Mouse (Mus musculus): ENCODE results near the gene 4921536K21Rik. TPM values are rescaled to one million over a fixed set of nuclear protein-coding genes. Genes with fewer than 3 reads are reported as not detected.
A peak's percentile ranks its signal among the peaks of the same experiment; 100 is the strongest.

4921536K21Rik gene
- total and polyA plus RNA-seq, 2 experiments from 2014 or later = 0.12 TPM; not detected in 1

GRCm38 (mm10) chr11:3883711-3884110 is 11.2 kb downstream of the 4921536K21Rik start:
- 82% methylated on average over 3 of the region's 3 CpGs for WGBS
- no peak overlapping the region for H3K27ac ChIP-seq (ENCODE audit: low read depth)
- no peaks in the 10 kb centered on the region for H3K36me3 ChIP-seq (replicated peaks; ENCODE audit: control insufficient read depth, insufficient read depth, low read length)
- DNase-seq (ENCODE audit: low spot score) (no peak), ATAC-seq (ENCODE audit: insufficient read depth, low read depth) (no peak)
- no peak for TF ChIP-seq EP300 (IDR thresholded peaks at IDR 0.05; ENCODE audit: low read depth)
- TF ChIP-seq CTCF (IDR thresholded peaks at IDR 0.05; ENCODE audit: low read depth) = no peak
- no peaks in the 10 kb centered on the region for H3K4me1 ChIP-seq (ENCODE audit: control insufficient read depth, insufficient read depth)
- no peak overlapping the region for H3K9ac ChIP-seq (replicated peaks; ENCODE audit: low read depth, low read length)
- no peak overlapping the region for H3K4me3 ChIP-seq (ENCODE audit: low read depth, low read length)
- H3K27me3 ChIP-seq (ENCODE audit: control insufficient read depth, insufficient read depth, low read length) = 0 out of 2 replicates have a peak, but pooled peaks cover 7% of the 10 kb centered on the region
- no peaks in the 10 kb centered on the region for H3K9me3 ChIP-seq (replicated peaks; ENCODE audit: control insufficient read depth, low read length)
- H3K4me2 ChIP-seq (ENCODE audit: low read depth, low read length) = no peak overlapping the region

- H3K27ac ChIP-seq (ENCODE audit: low read depth) = no peak overlapping the region
- no peak overlapping the region for H3K4me2 ChIP-seq (ENCODE audit: low read depth, low read length)
- DNase-seq (ENCODE audit: low spot score) (peak; percentile 81), ATAC-seq (ENCODE audit: insufficient read depth, low read depth) (0 out of 2 replicates have a peak, but pooled peaks have one; percentile 62)
- H3K36me3 ChIP-seq (replicated peaks; ENCODE audit: control insufficient read depth, insufficient read depth, low read length) = no peaks in the 10 kb centered on the region
- H3K4me1 ChIP-seq (ENCODE audit: control insufficient read depth, insufficient read depth) = no peaks in the 10 kb centered on the region
- TF ChIP-seq EP300 (IDR thresholded peaks at IDR 0.05; ENCODE audit: low read depth) (no peak), CTCF (IDR thresholded peaks at IDR 0.05; ENCODE audit: low read depth) (peak; percentile 90)
- H3K27me3 ChIP-seq (ENCODE audit: control insufficient read depth, insufficient read depth, low read length) = 0 out of 2 replicates have a peak, but pooled peaks cover 2% of the 10 kb centered on the region
- H3K4me3 ChIP-seq (ENCODE audit: low read depth, low read length) = no peak overlapping the region
- WGBS = 34% methylated on average over 2 of the region's 2 CpGs
- no peaks in the 10 kb centered on the region for H3K9me3 ChIP-seq (replicated peaks; ENCODE audit: control insufficient read depth, low read length)
- H3K9ac ChIP-seq (replicated peaks; ENCODE audit: low read depth, low read length) = no peak overlapping the region
Observed at GRCm38 (mm10) chr11:3879836-3880235, 15.1 kb downstream of the 4921536K21Rik start.

GRCm38 (mm10) chr11:3878660-3879059 is 16.2 kb downstream of the 4921536K21Rik start:
- H3K4me2 ChIP-seq (ENCODE audit: low read depth, low read length) = no peak overlapping the region
- H3K27ac ChIP-seq (ENCODE audit: low read depth) = no peak overlapping the region
- TF ChIP-seq CTCF (IDR thresholded peaks at IDR 0.05; ENCODE audit: low read depth) = no peak
- no peak for TF ChIP-seq EP300 (IDR thresholded peaks at IDR 0.05; ENCODE audit: low read depth)
- H3K9ac ChIP-seq (replicated peaks; ENCODE audit: low read depth, low read length) = no peak overlapping the region
- 61% methylated on average over 7 of the region's 7 CpGs for WGBS
- 0 out of 2 replicates have a peak, but pooled peaks cover 2% of the 10 kb centered on the region for H3K27me3 ChIP-seq (ENCODE audit: control insufficient read depth, insufficient read depth, low read length)
- no peak overlapping the region for H3K4me3 ChIP-seq (ENCODE audit: low read depth, low read length)
- DNase-seq (ENCODE audit: low spot score) (no peak), ATAC-seq (ENCODE audit: insufficient read depth, low read depth) (no peak)
- no peaks in the 10 kb centered on the region for H3K36me3 ChIP-seq (replicated peaks; ENCODE audit: control insufficient read depth, insufficient read depth, low read length)
- no peaks in the 10 kb centered on the region for H3K4me1 ChIP-seq (ENCODE audit: control insufficient read depth, insufficient read depth)
- no peaks in the 10 kb centered on the region for H3K9me3 ChIP-seq (replicated peaks; ENCODE audit: control insufficient read depth, low read length)

- Histone ChIP-seq H3K4me2 (ENCODE audit: low read depth, low read length) (no peak overlapping the region), H3K36me3 (replicated peaks; ENCODE audit: control insufficient read depth, insufficient read depth, low read length) (no peaks in the 10 kb centered on the region), H3K9me3 (replicated peaks; ENCODE audit: control insufficient read depth, low read length) (no peaks in the 10 kb centered on the region), H3K27ac (ENCODE audit: low read depth) (no peak overlapping the region), H3K27me3 (ENCODE audit: control insufficient read depth, insufficient read depth, low read length) (0 out of 2 replicates have a peak, but pooled peaks cover 2% of the 10 kb centered on the region), H3K4me1 (ENCODE audit: control insufficient read depth, insufficient read depth) (no peaks in the 10 kb centered on the region), H3K9ac (replicated peaks; ENCODE audit: low read depth, low read length) (no peak overlapping the region), H3K4me3 (ENCODE audit: low read depth, low read length) (no peak overlapping the region)
- ATAC-seq (ENCODE audit: insufficient read depth, low read depth) (no peak), DNase-seq (ENCODE audit: low spot score) (no peak)
- WGBS = 66% methylated on average over 6 of the region's 6 CpGs
- TF ChIP-seq CTCF (IDR thresholded peaks at IDR 0.05; ENCODE audit: low read depth) (no peak), EP300 (IDR thresholded peaks at IDR 0.05; ENCODE audit: low read depth) (no peak)
Observed at GRCm38 (mm10) chr11:3876419-3876818, 18.5 kb downstream of the 4921536K21Rik start.

GRCm38 (mm10) chr11:3864343-3864742 is 30.6 kb downstream of the 4921536K21Rik start:
- Histone ChIP-seq H3K4me2 (ENCODE audit: low read depth, low read length) (peak overlapping the region; percentile 85), H3K27ac (ENCODE audit: low read depth) (0 out of 2 replicates have a peak overlapping the region, but pooled peaks have one; percentile 3), H3K4me1 (ENCODE audit: control insufficient read depth, insufficient read depth) (peaks cover 12% of the 10 kb centered on the region), H3K4me3 (ENCODE audit: low read depth, low read length) (peak overlapping the region; percentile 51), H3K27me3 (ENCODE audit: control insufficient read depth, insufficient read depth, low read length) (0 out of 2 replicates have a peak, but pooled peaks cover 6% of the 10 kb centered on the region), H3K9me3 (replicated peaks; ENCODE audit: control insufficient read depth, low read length) (no peaks in the 10 kb centered on the region), H3K9ac (replicated peaks; ENCODE audit: low read depth, low read length) (no peak overlapping the region), H3K36me3 (replicated peaks; ENCODE audit: control insufficient read depth, insufficient read depth, low read length) (no peaks in the 10 kb centered on the region)
- DNase-seq (ENCODE audit: low spot score) = no peak
- TF ChIP-seq CTCF (IDR thresholded peaks at IDR 0.05; ENCODE audit: low read depth) = no peak
- TF ChIP-seq EP300 (IDR thresholded peaks at IDR 0.05; ENCODE audit: low read depth) = no peak
- ATAC-seq (ENCODE audit: insufficient read depth, low read depth) = peak; percentile 9; the same call in 1 of the 2 replicates
- WGBS = 43% methylated on average over 6 of the region's 6 CpGs
